21 mouse cellular contexts compared by ENCODE assay signal in the genomic region with DNA sequence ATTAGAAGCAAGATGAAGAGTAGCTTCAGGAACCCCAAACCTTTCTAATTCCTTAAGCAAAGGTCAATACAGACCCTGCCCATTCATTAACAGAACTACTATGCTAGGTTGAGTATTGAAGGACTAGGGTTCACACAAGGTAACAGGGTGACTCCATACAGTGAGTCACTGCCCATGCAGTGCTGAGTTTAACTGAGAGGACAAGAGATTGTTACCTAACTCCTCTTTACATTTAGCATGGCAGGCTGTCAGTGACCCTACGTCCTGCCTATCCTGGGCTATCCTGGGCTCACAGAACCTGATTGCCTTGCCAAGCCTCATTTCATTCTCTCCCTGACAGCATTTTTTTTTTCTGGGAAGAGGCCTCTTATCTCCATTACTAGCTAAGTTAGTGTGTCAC.
"Had no signal": no experiment of that assay in that cellular context is flagged by ENCODE, and none has a peak within 500 bp of the region (broad histone marks: within the 10 kb centered on the region; RNA-seq: fewer than 3 reads in every experiment).

No protein-coding gene starts in this region.

- H3K4me3 ChIP-seq: limb, embryonic 12.5 days; limb, embryonic 15.5 days; megakaryocyte, embryonic 14.5 days; midbrain, embryonic 10.5 days; midbrain, embryonic 13.5 days; myocyte; neural tube, embryonic 13.5 days; stomach, embryonic 15.5 days had no signal

- H3K36me3 ChIP-seq: limb, embryonic 12.5 days; limb, embryonic 15.5 days; midbrain, embryonic 10.5 days; midbrain, embryonic 13.5 days; neural tube, embryonic 13.5 days; stomach, embryonic 15.5 days had no signal

- ATAC-seq: liver, postnatal 0 days; lung, postnatal 0 days; midbrain, embryonic 13.5 days; midbrain, embryonic 16.5 days had no signal

- H3K27ac ChIP-seq: limb, embryonic 12.5 days; limb, embryonic 15.5 days; liver, embryonic 14.5 days; midbrain, embryonic 10.5 days; midbrain, embryonic 13.5 days; neural tube, embryonic 13.5 days; stomach, embryonic 15.5 days had no signal

- H3K4me2 ChIP-seq: limb, embryonic 12.5 days; limb, embryonic 15.5 days; liver, embryonic 11.5 days; lung, embryonic 14.5 days; midbrain, embryonic 13.5 days; neural tube, embryonic 13.5 days; stomach, embryonic 15.5 days had no signal

- H3K9ac ChIP-seq: limb, embryonic 12.5 days; limb, embryonic 15.5 days; liver, embryonic 14.5 days; liver, postnatal 0 days; lung, embryonic 14.5 days; midbrain, embryonic 13.5 days; neural tube, embryonic 13.5 days; stomach, embryonic 15.5 days had no signal

- H3K27me3 ChIP-seq: limb, embryonic 12.5 days; limb, embryonic 15.5 days; megakaryocyte, embryonic 14.5 days; midbrain, embryonic 13.5 days; neural tube, embryonic 13.5 days; stomach, embryonic 15.5 days had no signal

- H3K4me1 ChIP-seq: limb, embryonic 12.5 days; limb, embryonic 15.5 days; midbrain, embryonic 10.5 days; midbrain, embryonic 13.5 days; neural tube, embryonic 13.5 days; stomach, embryonic 15.5 days had no signal

- DNase-seq: kidney, postnatal 10 days; left cerebral cortex, postnatal 4 days; liver, postnatal 0 days; lung, embryonic 14.5 days; lung, postnatal 36 days; retina, postnatal 1 day; right cerebral cortex, postnatal 25 days; spleen, adult 18-20 months; thymus, postnatal 25 days had no signal

- H3K9me3 ChIP-seq: limb, embryonic 12.5 days; limb, embryonic 15.5 days; megakaryocyte, embryonic 14.5 days; midbrain, embryonic 10.5 days; midbrain, embryonic 13.5 days; neural tube, embryonic 13.5 days; stomach, embryonic 15.5 days had no signal
